Mouse (Mus musculus): ENCODE measurements around the gene Iqca.

Iqca gene

DNA sequence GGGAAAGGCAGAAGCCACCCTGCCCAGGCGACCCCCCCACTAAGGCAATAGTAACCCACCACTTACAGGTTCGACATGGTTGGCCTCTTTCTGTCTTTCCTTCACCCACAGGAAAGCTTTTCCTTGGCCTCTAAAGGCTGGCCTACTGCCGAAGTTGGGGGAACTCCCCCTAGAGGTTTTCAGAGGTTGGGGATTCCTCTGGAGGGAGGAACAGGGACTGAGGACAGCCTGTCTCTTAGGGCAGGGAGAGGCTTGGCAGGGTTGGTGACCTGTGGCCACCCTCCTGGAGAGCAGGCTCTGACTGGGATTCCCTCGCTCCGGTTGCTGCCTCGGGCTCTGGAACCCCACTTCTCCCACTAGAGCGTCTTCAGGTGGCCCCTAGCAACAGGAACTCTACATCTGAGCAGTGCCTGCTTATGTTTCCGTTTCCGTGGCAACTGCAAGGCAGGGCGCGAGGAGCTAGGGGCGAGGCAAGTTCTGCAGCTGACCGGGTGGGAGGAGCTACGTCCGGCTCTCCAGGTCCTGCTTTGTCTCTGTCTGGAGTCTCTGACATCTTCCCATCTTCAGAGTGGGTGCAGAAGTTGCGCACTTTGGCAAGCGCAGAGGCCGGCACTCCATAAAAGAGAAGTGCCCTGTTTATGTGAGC is at the start of gene Iqca:
TSS of gene Iqca (minus strand) at position 303 of the 646 bp plus-strand sequence.
- WGBS, result 7% methylated on average over 18 of the region's 18 CpGs

DNA sequence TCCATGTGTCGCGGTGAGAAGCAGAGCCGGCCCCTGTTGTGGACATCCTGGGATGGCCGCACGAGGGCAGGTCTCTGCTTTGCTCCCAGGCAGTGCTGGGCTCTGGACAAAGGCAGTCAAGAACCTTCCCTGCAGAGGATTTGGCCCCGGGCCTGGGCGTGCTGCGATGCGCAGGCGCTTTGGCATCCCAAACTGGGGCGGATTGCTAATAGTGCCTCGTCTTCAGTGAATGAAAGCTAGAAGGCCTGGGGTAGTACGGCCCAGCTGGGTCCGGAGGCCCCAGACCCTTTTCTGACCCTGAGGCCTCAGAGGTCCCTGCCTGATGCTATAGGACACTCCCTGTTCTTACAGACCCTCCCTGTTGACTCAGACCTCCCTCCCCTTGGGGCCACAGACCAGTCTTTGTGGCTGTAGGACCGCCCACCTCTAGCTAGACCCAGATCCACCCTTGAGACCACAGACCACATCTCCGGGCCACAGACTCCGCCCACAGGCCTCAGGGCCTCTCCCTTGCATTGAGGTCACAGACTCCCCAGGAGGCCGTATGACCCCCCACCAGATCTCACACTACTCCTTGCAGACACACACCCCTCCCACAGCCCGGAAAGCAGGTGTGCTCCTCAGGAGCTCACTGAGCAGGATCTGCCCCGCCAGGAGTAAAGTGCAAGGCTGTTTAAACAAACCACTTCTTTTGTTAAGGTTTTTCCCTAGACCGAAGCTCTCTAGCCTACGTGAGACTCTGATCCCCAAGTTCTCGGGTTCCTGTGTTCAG is 49.2 kb upstream of the Iqca start:
- WGBS, result 40% methylated on average over 23 of the region's 23 CpGs

DNA sequence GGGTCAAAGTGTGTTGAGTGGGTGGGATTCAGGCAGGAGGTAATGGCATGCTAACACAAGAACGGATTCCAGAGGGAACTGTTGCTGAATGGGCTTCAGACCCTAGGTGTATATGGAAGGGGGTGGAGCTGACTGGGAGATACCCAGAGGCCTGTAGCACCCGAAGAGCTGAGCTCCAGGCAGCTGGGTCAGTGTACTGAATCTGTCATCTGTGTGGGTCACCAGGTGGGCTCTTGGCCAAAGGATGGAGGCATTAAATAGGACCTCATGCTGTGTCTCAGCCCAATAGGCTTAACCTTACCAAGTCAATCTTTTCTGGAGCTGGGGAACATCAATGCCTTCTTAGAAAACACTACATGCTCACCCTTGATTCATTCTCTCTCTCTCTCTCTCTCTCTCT is 48.5 kb upstream of the Iqca start:
- 85% methylated on average over 2 of the region's 2 CpGs for WGBS

DNA sequence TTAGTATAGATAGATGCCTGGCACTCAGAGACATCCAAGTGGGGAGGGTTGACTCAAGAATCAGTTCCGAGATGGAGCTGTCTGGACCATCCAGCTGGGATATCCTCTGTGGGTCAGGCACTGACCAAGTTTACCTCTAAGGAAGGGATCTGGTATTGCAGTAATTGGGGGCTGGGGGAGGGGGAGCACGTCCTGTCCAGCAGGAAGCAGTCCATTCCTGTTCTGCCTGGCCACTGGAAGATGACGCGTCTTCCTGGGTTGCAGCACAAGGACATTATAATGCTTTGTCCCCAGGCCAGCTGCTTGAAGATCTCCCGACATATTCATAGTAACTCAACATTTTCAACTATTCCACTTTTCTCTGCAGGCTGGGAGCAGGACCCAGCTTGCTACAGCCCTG is 48.0 kb upstream of the Iqca start:
- WGBS, result 76% methylated on average over 5 of the region's 5 CpGs

DNA sequence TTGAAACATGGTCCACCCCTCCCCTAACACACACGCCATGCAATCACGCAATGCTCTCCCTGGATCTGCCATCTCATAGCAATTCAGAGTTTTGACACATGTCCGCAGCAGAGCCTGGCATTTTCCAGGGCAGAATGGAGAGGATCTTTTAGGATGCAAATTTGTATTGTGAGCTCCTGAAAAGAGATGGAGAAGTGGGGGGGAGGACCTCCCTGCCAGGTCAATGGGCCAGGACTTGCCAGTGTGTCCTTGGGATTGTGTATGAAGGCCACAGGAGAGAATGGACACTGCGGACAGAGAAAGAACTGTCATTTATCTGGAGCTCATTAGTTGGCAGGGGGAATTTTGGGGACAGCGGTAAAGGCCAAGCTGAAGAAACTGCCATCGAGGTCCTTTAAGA is 35.8 kb upstream of the Iqca start:
- WGBS, result 82% methylated on average over 6 of the region's 6 CpGs

DNA sequence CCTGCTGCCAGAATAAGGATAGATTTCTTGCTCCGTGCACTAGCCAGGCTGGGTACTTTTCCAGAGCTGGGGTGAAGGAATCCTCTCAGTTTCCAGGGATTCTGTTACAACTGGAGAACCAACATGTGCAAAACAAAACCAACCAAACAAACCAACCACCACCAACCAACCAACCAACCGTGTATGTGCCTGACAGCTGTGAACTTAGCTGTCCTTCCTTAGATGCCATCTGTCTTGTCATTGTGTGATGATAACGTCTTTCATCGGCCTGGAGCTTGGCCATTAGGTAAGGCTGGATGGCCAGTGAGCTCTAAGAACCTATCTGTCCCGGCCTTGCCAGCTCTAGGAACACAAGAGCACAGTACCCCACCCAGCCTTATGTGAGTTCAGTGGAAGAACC is 33.7 kb upstream of the Iqca start:
- WGBS, result 93% methylated on average over 5 of the region's 5 CpGs

DNA sequence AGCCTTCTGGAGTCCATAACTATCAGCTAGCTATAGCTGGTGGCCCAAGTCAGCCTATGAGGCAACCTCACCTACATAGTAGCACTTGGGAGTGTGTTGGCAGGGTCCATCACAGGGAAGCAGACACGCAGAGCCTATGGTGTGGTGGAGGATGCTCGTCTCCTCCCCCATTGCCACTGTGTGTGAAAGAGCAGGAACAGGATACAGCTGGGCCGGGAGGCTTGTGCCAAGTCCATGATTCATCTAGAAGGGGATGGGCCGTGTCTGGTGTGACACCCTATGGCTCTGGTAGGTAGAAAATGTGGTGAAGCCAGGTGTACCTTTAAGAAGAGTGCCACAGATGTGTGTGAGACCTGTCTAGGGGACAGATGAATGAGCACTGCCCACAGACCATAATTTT is 33.0 kb upstream of the Iqca start:
- 62% methylated on average over 4 of the region's 4 CpGs for WGBS

DNA sequence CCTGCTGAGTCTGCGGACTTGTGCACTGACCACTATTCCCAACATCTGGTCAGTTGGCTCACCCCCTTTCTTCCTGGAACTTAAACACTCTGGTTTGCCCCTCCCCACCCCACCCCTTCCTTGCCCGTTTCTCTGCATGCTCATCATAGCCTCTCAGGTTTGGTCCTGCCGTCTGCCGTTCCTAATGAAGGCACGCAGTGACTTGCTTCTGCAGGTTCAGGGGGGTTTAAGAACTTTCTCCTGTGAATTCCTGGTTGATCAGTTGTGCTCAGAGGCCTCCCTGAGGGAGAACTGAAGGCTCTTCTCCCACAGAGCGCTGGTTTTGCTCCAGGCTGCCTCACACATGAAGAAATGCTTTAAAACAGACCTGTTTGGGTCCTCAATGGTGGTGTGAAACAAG is 30.4 kb upstream of the Iqca start:
- 78% methylated on average over 6 of the region's 6 CpGs for WGBS

DNA sequence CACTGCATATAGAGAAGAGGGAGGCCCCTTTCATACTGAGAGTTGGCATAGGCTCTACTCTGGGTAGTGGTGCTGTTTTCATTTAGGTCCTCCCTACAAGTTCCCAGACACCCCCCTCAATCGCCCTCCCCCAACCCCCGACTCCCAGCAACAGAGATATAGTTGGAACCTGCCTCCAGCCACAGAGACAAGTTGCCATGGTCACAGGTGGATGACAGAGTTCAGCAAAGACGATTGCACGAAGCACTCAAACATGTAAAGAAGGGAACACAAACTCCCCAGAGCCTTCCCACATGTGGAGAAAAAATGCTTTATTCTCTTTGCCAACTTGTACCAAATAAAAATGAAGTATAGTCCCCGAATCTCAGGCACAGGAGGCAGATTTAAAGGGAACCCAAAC is 29.3 kb upstream of the Iqca start:
- 42% methylated on average over 5 of the region's 5 CpGs for WGBS

DNA sequence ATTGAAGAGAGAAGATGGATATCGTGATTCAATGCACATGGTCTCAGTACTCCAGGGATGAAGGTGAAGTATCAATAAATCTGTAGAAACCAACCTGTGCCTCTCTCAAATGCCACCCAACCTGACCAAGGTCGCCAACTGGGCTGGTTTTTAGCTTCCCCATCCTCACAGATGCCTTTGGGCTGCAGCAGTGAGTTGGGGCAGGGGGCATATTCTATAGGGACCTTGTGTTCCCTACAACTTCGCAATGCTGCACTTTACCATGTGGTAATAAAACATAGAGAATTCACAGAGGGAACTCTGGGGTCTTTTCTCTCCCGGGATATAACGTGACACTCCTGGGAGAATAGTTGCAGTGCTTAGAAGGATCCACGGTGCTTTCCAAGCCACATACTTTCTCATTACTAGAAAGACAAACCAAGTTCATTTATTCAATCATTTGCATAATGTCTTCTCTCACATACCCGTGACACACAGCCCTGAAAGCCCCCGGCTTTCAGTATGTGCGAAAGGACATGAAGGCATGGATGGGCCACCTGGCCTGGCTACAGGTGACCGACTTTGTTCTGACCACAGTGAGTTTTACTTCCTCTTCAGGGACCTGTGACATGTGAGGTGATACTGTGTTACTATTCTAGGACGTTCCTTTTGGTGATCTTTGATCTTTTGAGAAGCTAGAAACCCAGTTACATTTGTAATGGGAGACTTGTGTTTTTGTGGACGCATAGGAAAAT is 27.9 kb upstream of the Iqca start:
- 83% methylated on average over 12 of the region's 12 CpGs for WGBS

DNA sequence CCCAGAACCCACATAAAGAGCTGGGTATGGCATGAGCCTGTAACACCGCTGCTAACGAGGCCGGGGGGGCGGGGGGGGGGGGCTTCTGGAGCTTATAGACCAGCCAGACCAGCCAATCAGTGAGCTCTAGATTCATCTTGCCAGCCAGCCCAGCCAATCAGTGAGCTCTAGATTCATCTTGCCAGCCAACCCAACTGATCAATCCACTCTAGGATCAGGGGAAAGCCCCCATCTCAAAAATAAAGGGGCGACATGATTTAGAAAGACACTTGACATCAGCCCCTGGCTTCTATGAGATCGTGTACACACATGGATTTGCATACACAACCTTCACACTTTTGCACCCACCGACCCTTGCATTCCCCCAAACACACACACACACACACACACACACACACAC is 27.3 kb upstream of the Iqca start:
- 77% methylated on average over 7 of the region's 7 CpGs for WGBS

DNA sequence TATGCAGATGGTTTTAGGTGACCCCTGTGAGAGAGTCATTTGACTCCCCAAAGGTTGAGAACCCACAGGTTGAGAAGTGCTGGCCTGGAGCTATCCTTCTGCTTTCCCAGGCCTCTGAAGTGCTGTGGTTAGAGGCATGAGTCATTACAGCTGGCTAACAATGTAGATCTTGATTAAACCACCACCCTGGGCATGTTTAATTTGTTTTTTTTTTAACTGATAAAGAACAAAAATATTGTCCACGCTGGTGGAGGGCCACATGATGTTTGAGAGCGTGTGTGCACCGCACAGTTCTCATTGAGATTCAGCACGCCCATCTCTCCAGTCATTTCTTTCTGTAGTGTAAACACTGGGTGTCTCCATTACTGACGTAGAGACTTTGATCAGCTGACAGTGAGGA is 24.8 kb upstream of the Iqca start:
- WGBS, result 87% methylated on average over 5 of the region's 5 CpGs

DNA sequence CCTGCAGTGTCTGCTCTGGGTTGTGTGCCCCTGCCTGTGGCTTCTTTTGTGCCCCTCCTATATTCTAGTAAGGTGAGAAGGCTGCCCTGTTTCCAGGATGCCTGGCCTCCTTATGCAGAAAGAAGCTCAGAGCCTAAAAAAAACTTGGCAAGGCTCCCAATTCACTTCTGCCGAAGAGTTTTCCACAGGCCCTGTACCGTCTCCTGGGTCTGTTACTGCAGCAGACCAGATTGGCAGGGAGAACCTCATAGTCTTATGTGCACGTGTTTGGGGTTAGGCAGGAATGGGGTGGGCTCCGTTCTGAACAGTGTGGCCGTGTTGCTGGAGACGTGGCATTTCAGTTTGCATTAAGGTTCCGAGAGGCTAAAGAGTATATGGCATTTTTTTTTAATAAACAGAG is 23.0 kb upstream of the Iqca start:
- 59% methylated on average over 7 of the region's 7 CpGs for WGBS

DNA sequence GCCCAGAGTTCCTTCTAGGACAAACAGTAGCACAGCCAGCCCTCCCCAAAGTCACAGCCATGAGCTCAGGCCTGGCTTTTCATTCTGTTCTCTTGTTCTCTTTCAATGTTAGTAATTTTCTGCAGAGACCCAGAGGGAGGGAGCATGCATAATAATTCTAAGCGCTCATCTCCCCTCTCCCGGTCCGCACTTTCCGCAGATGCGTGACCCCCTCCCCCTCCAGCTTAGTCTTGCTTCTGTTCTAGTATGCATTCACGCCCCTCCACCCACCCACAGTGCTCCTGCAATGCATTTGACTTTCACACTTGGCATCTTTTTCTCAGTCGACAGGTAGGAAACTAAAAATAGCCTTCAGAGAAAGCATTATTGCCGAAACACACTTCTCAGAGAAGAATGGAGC is 21.1 kb upstream of the Iqca start:
- WGBS, result 67% methylated on average over 8 of the region's 8 CpGs

DNA sequence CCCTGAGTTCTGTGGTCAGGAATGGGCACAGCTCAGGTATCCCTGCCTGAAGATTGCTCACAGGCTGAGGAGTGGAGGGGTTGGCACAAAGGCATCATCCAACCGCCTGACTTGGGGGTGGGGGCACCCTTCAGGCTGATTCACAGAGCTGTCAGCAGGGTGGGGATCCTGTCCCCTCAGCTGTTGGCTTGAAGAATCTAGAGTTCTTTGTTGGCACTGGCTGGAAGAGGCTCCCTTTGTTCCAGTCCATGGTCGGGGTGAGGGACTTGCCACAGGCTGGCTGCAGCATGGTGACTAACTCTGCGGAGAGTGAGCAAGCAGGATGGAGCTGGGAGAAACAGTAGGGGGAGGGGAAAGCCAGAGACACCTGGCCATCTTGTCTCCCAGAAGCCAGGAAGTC is 11.1 kb upstream of the Iqca start:
- 61% methylated on average over 3 of the region's 3 CpGs for WGBS

DNA sequence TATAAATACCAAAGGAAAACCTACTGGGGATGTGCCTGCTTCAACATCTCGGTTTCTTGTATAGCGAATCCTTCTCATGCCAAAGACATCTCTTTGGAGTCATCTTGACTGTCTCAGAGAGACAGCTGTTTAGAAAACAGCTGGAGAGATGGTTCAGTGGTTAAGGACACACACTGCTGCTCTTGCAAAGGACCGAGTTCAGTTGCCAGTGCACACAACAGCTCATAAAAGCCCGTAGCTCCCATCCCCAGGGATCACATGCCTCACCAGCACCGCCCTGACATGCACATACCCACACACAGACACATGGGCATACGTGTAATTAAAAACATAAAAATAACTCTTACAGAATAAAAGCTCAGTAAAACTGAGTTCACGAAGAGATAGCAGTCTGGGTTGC is 10.0 kb upstream of the Iqca start:
- 83% methylated on average over 7 of the region's 7 CpGs for WGBS

DNA sequence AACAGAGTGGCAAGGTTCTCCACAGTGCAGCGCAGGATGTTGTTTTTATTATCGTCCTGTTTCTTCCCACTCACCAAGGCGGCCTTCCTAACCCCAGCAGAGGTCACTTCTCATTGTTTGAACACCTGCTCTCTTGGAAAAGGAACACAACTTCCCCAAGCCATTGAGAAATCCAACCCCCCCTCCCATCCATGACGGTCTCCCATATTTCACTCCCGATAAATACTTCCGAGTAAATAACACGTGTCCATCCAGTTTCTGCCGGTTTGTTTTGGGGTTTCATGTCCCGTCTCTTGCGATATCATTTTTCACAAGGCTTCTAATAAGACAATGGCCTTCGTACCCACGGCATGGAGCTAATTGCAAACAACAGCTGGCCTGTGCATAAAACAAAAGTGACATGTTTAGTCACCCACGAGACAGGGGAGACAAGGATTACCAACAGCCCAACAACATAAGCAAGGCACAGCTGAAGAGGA is 9.2 kb upstream of the Iqca start:
- WGBS, result 67% methylated on average over 13 of the region's 13 CpGs

DNA sequence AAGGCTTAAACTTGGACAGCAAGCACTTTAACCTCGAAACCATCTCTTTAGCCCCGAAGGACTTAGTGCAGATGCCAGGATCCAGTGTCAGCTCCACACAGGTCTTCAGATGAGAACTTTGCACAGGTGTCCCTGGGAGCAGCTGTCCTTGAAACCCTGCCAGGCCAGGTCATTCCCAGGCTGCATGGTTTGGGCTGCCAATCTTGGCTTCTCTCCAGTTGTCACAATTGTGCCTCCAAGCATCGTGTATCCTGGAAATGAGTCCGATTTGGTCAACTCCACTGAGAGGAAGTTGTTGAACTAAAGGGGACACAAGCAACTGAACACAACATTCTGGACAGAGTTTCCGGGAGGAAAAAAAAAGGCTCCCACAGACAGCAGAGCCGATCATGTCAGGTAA is 8.4 kb upstream of the Iqca start:
- 71% methylated on average over 6 of the region's 6 CpGs for WGBS

DNA sequence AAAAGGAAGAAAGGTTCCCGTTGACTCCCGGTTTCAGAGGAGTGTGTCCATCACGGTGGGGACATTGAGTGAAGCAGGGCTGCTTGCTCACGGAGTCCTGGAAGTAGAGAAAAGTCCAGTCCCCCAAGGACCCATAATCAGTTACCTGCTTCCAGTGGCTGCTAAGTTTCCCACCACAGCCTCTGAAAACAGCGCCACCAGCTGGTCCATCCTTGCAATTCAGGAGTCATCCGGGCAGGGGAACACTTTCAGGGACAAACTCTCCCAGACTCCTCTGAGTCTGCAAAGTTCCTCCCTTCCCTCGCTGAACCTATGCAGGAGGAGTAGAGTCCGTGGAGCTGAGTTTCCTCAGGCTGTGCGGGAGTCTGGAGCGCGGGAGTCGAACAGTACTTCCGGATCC is 6.7 kb upstream of the Iqca start:
- 56% methylated on average over 13 of the region's 13 CpGs for WGBS

DNA sequence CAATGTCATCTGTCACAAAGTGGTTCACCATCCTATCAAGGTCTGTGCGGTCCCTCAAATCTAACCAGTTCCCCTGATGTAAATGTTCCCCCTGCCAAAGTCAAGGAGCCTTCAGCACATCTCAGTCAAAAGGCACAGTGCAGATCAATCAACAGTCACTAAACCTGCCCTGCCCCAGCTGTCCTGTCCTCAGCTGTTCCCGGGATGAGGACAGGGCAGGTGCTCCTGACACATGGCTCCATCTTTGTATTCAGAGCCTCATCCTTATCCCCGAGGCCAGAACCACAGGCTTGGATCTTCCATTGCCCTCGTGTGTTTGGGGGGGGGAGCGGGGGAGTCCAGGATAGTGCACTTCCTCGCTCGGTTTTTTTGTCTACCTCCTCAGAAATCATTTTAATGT is 3.4 kb upstream of the Iqca start:
- 80% methylated on average over 7 of the region's 7 CpGs for WGBS

DNA sequence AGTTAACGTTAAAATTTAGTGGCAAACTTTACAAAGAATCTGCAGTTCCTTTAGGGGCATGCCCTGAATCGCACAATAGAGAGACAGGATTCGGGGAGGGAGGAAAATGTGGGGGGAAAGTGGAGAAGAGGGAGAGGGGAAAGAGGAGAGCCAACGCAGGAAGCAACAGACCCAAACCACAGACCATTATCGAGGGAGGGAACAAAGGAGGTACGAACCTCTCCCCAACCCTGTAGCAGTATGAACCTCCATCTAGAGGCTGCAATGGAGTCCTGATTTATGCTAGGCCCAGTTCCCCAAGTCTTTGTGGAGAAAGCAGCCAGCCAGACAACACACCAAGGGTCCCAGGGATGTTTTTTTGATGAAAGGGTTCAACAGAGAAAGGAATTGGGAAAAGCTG is 586 bp upstream of the Iqca start:
- 27% methylated on average over 6 of the region's 6 CpGs for WGBS

DNA sequence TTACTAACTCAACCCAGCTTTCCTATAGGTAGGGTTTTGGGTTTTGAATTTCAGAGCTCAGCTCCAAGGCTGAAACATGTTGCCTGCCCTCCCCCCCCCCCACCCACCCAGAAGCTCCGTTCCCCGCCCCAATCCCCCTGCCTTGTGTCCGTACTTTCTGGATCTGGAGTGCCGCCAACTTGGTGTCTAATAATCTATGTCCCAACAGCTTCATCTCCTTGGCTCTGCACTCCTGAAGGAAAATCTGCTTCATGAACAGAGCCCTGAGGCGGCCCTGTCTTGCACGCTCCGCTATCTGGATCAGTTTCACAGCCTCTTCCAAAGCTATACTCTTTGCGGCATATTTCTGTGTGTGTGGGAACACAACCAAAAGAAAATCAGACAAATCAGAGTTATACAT is 13.5 kb downstream of the Iqca start:
- WGBS, result 62% methylated on average over 8 of the region's 8 CpGs

DNA sequence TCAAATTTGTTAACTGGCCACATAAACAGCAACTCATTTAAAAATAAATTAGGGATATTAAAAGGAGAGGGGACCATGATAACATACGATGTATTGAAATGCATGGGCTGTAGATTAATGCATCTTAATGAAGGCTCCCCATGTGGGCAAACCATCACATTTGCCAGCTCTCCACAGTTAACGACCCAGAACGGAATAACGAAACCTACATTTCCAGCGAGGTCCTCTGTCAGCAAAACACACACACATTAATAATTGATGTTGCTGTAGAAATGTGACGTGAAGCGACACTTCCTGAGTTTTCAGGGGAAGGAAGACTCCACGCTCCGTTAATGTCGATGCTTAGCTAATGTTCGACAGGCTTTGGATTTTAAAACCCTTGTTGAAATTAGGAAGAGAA is 20.8 kb downstream of the Iqca start:
- 70% methylated on average over 11 of the region's 11 CpGs for WGBS

Data from cerebral cortex, adult 2 months (tissue).